Mouse (Mus musculus) bone marrow, adult 2 months (tissue): Measurements from ENCODE around the gene Mpdz. TPM values are rescaled to one million over a fixed set of nuclear protein-coding genes. Genes with fewer than 3 reads are reported as not detected.
A peak's percentile ranks its signal among the peaks of the same experiment; 100 is the strongest.

Experiments
- H3K27ac ChIP-seq: fragments of 200-500 bp; 2 replicates; pipeline ENCODE4 v1.5.1; 2012; ENCODE audit warnings: low read depth, mild to moderate bottlenecking, control low read depth, inconsistent platforms, low read length; ENCODE audit not compliant: control insufficient read depth, poor library complexity, insufficient read depth
- H3K4me1 ChIP-seq: fragments of 200-500 bp; 2 replicates; pipeline ENCODE4 v1.6.1; 2011; ENCODE audit warnings: low read length; ENCODE audit not compliant: control insufficient read depth, insufficient read depth
- H3K4me3 ChIP-seq: fragments of 200-500 bp; replicated peaks from 2 replicates; pipeline ENCODE3; 2011; ENCODE audit warnings: mild to moderate bottlenecking, low read depth, low read length, control low read depth; ENCODE audit not compliant: control insufficient read depth
- CTCF ChIP-seq: fragments of 200-500 bp; IDR thresholded peaks from 2 replicates; pipeline ENCODE4 v1.5.1; 2011; ENCODE audit warnings: low read length, control low read depth; ENCODE audit not compliant: control insufficient read depth, insufficient read depth
- POLR2A ChIP-seq: fragments of 200-500 bp; IDR thresholded peaks from 2 replicates; pipeline ENCODE4 v1.6.1; 2011; ENCODE audit warnings: low read depth, mild to moderate bottlenecking, control low read depth, low read length, borderline replicate concordance; ENCODE audit not compliant: control insufficient read depth
- WGBS: fragments of 180-500 bp; shearing (Covaris S2); methylation state at CpG from one replicate; pipeline ENCODE4 v1.1.7; 2018; 5-methylcytosine and 5-hydroxymethylcytosine counted together
- polyA plus RNA-seq: library from polyadenylated mRNA; stranded (reverse); fragments of >200 nt; gene quantifications from 2 replicates; pipeline ENCODE4 v1.2.4, GENCODE M21; 2011; ENCODE audit warnings: low replicate concordance; ENCODE audit not compliant: missing spikeins, insufficient read depth, insufficient read length

Mpdz gene
- polyA plus RNA-seq, 1 experiment: 9.8 TPM

DNA sequence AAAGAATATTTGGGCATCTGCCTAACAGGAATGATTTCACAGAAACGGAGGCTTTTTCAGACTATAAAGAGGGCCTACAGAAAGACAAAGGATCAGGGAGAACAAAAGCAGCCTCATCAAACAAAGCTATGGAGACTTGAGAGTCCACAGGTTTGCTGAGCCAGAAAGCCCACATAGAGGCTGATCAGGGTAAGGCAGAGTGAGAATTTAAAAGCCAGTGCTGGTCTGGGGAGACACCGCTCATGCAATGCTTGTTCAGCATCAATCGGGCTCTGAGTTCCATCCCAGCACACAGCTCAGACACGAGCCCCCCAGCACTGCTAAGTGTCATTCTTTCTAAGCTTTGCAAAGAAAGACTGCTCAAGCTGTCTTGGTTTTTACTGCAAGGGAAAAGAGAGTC is 162.5 kb downstream of the Mpdz start:
- Histone ChIP-seq H3K4me3 (no peak overlapping the region), H3K27ac (no peak overlapping the region), H3K4me1 (no peaks in the 10 kb centered on the region)
- 77% methylated on average over 4 of the region's 4 CpGs for WGBS
- TF ChIP-seq CTCF: no peak
- TF ChIP-seq POLR2A: no peak

DNA sequence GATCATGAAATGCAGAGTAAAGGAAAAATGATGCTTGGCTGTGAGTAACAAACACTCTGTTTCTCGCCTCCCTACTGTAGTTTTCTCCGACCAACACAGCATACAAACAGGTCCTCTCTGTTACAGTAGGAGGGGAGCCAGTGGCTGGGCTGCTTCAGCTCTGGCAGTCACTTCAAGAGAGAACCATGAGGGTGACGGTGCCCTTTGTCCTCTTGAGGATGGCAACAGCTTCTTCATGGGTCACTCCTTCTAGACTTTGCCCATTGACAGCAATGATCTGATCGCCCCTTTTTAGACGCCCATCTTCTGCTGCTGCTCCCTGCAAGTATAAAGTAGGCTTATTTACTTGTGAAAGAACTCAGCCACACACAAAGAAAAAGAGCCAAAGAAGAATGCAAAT is 163.2 kb downstream of the Mpdz start:
- Histone ChIP-seq H3K27ac (no peak overlapping the region), H3K4me1 (no peaks in the 10 kb centered on the region), H3K4me3 (no peak overlapping the region)
- 79% methylated on average over 5 of the region's 5 CpGs for WGBS
- TF ChIP-seq CTCF (no peak), POLR2A (no peak)

DNA sequence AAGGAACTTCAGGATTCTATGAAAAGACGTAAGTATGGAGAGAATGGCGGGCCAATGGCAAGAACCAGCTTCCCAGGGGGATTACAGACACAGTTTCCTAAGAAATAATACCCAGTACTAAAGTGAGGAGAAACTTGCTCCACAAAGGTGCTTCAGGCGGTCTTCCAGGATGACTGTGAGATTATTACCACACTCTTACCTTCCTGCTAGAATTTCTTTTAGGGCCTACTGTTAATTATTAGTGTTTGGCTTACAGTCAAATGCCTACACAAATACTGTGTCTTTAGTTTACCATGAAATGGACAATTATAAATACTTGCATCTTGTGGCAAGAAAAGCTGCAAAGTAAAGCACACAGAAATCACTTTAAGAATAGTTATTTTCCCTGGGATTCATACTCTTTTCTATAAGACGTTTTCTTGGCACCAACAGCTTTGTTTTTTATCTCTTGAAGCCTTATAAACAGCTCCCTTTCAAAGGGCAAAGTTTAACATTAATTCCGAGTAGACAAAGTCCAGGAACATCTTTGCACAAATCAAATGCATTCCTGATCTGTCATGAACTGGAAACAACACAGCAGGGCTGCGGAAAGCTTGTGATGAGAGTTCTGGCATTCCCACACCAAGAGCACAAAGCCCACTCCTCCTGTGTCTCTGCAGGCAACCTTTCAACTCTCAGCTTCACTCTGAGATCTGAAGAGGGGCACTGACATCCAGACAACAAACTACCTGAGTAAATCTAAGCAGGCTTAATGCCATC is 166.5 kb downstream of the Mpdz start:
- WGBS: 63% methylated on average over 6 of the region's 6 CpGs
- no peak for TF ChIP-seq POLR2A
- TF ChIP-seq CTCF: no peak

DNA sequence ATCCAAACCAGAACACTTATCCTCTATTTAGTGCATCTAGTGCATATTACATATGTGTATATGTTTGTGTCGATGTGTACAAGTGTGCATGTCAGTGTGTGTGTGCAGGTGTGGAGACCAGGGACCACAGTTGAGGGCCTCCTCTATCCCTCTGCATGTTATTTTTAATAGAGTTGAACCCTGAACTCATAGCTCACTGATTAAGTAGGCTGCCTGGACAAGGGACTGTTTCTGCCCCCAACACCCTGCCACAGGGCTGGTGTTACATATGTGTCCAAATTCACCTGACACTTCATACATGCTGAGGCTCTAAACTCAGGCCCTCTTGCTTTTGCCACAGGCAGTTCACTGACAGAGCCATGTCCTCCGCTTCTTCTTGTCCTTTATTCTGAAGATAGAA is 169.5 kb downstream of the Mpdz start:
- TF ChIP-seq CTCF (no peak), POLR2A (no peak)
- 83% methylated on average over 2 of the region's 2 CpGs for WGBS
- H3K27ac ChIP-seq: no peak overlapping the region
- H3K4me3 ChIP-seq: no peak overlapping the region
- no peaks in the 10 kb centered on the region for H3K4me1 ChIP-seq

More for the DNA sequence above, 166.5 kb downstream of the Mpdz start:
- H3K4me1 ChIP-seq: no peaks in the 10 kb centered on the region
- H3K4me3 ChIP-seq: no peak overlapping the region
- no peak overlapping the region for H3K27ac ChIP-seq

DNA sequence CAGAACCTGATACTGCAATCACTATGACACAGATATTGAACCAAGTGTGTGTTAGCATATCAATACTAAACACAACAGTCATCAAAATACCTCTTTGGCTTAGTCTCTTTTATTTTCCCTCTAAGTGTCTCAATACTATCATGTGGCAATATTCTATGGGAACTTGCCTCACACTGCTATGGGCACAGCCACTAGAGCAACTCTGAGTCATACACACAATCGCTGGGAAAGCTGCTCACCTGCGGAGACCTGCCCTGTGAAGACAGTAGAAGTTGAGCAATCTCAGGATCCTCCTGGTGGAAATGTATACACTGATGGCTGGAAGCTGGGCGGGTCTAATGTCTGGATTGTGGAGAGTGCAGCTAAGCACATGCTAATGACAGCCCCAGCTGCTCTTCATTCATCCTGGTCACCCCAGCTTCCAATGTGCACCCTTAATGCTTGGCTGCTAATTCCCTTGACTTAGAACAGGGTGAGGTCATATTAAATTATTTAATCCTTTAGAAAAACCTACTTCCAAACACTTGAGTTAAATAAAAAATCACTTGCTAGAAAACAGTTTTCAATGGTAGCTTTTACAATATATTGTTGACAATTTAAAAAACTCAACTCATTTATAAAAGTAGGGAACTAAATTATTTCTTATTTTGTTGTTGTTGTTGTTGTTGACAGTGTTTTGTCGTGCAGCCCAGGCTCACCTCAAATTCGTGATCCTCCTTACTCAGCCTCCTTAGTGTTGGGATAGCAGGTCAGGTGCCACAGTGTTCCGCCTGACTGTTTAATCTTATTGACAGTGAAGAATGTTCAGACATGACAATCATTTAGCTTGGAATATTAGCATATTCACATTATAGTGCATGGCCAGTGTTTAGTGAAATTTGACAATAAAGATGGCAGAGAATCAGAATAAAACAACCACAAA is 189.5 kb downstream of the Mpdz start:
- H3K4me1 ChIP-seq: no peaks in the 10 kb centered on the region
- H3K27ac ChIP-seq: no peak overlapping the region
- TF ChIP-seq POLR2A (no peak), CTCF (no peak)
- H3K4me3 ChIP-seq: no peak overlapping the region
- 81% methylated on average over 6 of the region's 6 CpGs for WGBS

DNA sequence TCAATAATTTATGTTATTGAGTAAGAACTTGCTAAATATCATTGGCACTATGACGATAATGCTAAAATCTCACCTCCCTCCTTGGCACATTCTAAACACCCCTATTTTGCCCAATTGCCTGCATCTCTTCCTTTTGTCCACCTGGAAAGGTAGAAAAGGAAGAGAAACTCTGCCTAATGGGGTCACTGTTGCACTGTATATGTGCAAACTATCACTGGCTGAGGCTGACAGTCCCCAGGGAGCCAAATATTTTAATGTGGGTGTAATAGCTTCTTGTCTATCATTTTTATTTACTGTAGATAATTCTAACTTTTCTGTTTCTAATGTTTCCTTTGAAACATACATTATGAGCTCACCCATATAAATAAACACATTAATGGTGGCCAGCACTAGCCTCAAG is 190.3 kb downstream of the Mpdz start:
- no peaks in the 10 kb centered on the region for H3K4me1 ChIP-seq
- no peak overlapping the region for H3K4me3 ChIP-seq
- no peak overlapping the region for H3K27ac ChIP-seq
- 83% methylated on average over 1 of the region's 1 CpGs for WGBS
- no peak for TF ChIP-seq CTCF
- no peak for TF ChIP-seq POLR2A

DNA sequence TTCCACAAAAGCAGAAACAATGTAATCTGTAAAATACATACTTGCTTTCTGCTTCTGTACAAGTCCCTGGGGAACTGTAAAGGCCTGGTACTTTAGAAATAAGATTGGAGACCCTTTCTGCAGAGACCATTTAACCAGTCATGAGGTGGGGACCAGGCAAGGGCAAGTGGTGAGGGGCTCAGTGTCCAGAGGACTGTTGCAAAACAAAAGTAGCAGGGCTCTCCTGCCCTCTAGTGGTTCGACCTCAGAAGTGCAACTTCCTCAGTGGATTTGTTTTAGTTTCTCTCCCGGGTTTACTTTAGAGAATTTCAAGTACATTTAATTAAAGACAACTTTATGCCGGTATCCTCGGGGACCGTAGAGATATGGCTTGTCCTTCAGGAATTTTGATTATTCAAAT is 190.7 kb downstream of the Mpdz start:
- H3K27ac ChIP-seq: no peak overlapping the region
- 21% methylated on average over 5 of the region's 5 CpGs for WGBS

DNA sequence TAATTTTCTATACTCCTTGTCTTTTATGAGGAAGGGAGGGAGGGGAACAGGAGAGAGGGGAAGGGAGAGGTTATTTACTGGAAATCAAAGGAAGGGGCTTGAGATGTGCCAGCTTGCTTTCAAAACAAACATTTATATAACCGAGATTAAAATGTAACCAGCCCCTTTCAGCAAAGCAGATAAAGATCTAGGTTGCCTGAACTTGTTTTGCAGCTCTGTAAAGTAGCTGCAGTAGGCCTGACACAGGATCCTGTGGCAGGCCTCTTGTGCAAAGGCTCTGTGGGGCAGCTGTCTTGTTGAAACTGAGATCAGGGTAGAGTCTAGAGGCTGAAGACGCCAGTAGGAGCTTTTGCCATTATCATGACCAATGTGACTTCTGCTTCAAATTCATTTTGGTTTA is 193.4 kb downstream of the Mpdz start:
- TF ChIP-seq POLR2A (no peak), CTCF (no peak)

More for the DNA sequence above, 190.7 kb downstream of the Mpdz start:
- H3K4me1 ChIP-seq: no peaks in the 10 kb centered on the region
- no peak for TF ChIP-seq POLR2A
- TF ChIP-seq CTCF: peak; percentile 26; the same call in 1 of the 2 replicates
- H3K4me3 ChIP-seq: no peak overlapping the region

More for the DNA sequence above, 193.4 kb downstream of the Mpdz start:
- H3K4me1 ChIP-seq: no peaks in the 10 kb centered on the region
- H3K27ac ChIP-seq: no peak overlapping the region
- WGBS: 38% methylated on average over 2 of the region's 2 CpGs
- H3K4me3 ChIP-seq: no peak overlapping the region
